Mouse (Mus musculus): ENCODE measurements around the gene Adamts14.
A peak's percentile ranks its signal among the peaks of the same experiment; 100 is the strongest.

The Adamts14 gene

GRCm38 (mm10) chr10:61273081-61273843, at the start of gene Adamts14:
TSS of gene Adamts14 (minus strand) at chr10:61273438.
- DNase-seq (ENCODE audit: inconsistent ontology term): peak; percentile 56

DNA sequence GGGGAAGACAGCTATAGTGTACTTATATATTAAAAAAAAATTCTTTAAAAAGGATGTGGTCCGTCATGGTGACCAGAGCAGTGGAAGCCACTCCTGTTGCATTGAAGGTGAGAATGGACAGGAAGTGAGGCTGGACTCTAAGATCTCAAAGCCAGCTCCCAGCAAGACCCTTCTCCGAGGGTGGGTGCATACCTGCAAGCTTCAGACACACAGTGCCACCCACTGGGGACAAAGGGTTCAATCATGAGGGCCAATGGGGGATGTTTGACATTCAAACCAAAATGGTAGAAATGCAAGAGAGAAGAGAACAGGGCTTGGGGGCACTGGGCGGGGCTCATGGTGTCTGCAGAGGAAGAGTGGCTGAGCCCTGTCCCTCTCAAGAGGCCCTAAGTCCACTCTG, 45.3 kb upstream of the Adamts14 start:
- DNase-seq (ENCODE audit: inconsistent ontology term): no peak

DNA sequence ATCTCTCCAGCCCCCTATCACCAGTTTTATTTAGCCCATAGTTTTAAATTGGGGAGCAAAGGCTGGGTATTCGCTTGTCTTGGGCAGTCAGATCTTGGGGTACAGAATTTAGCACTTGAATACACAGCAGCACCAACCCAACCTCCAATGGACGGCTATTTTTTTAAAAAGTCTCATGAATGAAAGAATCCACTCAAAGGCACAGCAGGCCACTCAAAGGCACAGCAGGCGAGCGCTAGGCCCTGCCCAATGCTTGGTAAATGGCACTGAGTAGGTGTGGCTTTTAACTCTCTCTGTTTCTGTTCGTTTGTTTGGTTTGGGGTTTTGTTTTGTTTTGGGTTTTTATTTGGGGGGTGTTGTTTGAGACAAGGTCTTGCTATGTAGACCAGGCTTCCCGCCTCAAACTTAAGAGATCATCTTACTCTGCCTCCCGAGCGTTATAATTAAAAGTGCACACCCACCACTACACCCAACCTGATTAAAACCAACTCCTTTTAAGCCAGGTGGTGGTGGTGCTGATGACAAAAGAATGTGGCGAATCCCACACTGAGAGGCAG, 42.2 kb upstream of the Adamts14 start:
- DNase-seq (ENCODE audit: inconsistent ontology term): no peak

DNA sequence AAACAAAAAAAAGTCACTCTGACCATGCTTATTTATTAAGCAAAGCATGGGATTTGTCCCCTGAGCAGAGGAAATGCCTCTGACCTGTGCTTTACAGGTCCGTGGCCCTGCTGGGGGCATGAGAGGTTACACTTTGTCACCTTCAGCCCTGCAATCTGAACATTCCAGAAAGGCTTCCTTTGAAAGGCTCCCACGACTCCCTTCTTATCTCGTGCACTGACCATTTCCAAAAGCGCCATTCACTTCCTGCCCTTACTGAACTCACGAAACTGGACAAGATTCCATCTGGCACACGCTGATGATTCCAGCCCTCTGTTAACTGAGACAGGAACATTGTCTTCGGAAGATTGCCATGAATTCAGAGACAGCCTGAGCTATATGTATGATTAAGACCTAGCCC, 40.5 kb upstream of the Adamts14 start:
- no peak for DNase-seq (ENCODE audit: inconsistent ontology term)

- DNase-seq (ENCODE audit: inconsistent ontology term): no peak
These were observed 39.5 kb upstream of the Adamts14 start for GRCm38 (mm10) chr10:61312754-61313153.

- DNase-seq (ENCODE audit: inconsistent ontology term): no peak
These were observed 38.9 kb upstream of the Adamts14 start for GRCm38 (mm10) chr10:61312159-61312558.

DNA sequence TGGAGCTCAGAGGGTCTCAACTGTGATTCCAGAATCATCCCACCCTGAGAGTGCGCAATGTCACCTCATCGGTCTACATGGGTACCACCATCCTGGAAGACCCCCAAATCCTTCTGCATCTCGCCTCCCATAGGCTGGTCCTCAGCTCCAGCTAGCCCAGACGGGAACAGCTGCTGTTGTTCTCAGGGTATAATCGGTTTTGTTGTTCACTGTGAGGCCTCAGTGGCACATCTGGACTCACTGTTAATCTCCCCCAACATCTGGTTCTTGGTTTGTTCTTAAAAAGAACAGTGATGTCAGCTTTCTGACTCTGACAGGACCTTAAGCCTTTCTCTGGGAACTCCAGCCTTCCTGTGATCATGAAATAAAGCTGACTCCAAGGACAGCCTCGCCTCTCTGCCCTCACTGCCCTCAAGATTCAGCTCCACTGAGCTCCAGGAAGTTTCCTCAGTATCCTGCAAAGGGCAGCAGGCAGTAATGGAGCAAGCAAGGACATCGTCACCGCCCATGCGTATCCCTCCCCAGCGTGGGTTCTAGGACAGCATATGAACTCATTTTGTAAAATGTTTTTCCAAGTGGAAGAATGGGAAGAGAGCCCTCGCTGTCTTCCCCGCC, 35.6 kb upstream of the Adamts14 start:
- no peak for DNase-seq (ENCODE audit: inconsistent ontology term)

- DNase-seq (ENCODE audit: inconsistent ontology term): no peak
These were observed 32.8 kb upstream of the Adamts14 start for GRCm38 (mm10) chr10:61305928-61306590.

DNA sequence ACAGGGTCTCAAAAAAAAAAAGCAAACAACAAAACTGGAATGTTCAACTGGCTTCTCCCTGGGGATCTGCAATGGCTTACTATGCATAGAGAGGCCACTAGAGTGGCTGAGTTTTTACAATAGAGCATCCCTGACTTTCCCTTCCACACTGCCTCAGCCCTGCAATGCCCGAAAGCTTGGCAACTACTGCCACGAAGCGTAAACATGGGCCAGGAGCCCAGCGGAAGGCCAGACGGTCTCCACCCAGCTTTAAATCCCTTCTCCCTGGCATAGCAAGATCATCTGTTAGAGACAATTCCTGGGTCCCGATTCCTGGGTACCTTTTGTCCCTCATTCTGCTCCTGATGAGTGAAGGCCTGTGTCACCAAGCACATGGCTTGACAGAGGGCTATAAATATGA, 30.8 kb upstream of the Adamts14 start:
- no peak for DNase-seq (ENCODE audit: inconsistent ontology term)

DNA sequence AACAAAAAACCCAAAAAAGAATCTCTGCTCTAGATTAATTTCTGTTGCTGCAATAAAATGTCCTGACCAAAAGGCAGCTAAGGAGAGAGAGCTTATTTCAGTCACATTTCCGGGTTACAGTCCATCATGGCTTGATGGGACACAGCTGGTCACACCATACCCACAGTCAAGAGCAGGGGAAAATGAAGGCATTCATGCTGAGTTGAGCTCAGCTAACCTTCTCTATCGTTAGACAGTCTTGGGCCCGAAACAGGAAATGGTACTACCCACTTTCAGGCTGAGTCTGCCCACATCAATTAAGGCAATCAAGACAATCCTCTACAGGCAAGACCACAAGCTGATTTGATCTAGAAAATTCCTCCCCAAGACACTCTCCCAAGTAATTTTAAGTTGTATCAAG, 27.8 kb upstream of the Adamts14 start:
- DNase-seq (ENCODE audit: inconsistent ontology term): no peak

DNA sequence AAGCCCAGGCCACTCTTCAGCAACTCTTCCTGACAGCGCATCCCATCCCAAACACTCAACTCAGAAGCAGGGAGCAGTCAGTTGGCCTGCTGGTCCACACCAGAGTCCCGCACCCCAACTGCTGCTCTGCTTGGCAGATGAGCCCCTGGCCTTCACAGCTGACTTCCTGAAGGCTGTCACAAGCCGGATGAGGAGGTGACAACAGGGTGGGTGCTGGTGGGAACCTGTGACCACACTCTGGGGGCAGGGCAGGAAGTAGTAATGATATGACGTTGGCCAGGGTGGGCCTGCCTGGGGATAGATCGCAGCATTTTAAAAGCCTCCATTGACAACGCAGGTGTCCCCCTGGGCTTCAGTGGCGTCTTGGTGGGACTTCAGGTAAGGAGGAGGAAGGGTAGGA, 24.2 kb upstream of the Adamts14 start, which contains the start of gene Prf1:
Gene Prf1 (plus strand): TSS at position 357 of the 400 bp plus-strand sequence.
- DNase-seq (ENCODE audit: inconsistent ontology term): no peak

GRCm38 (mm10) chr10:61296713-61297445, 23.6 kb upstream of the Adamts14 start:
- no peak for DNase-seq (ENCODE audit: inconsistent ontology term)

DNA sequence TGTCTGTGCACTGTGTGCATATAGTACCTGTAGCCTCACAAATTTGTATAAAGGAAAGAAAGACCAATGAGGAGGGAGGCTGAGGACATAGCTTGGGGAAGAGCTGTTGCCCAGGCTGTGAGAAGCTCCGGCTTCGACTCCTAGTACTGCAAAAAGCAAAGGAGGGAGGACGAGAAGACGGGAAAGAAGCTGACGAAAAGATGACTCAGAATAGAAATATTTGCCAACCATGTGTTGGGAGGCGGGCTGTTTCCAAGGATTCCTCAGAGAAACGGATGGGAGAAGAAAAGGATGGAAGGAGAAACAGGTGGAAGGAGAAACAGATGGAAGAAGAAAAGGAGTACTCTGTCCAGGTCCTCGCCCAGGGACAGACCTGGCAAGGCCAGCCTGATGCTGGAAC, 21.0 kb upstream of the Adamts14 start:
- DNase-seq (ENCODE audit: inconsistent ontology term): no peak

DNA sequence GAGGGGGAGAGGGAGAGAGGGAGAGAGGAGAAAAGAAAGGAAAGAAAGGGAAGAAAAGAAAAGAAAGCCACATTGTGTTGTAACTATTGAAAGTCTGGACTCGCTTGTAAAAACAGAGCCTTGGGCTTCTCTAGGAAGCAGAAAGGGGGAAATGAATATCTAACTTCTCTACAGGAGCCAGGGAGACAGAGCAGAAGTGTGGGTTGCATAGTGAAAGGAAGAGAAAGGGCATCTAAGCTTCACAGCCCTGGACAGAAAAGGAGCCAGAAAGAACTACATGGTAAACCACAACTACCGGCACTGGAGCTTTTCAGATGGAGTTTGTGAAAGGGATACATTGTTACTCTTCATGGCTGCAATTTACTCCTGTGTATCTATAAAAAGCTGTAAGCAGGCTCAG, 17.2 kb upstream of the Adamts14 start:
- no peak for DNase-seq (ENCODE audit: inconsistent ontology term)

- DNase-seq (ENCODE audit: inconsistent ontology term): no peak
These were observed 16.8 kb upstream of the Adamts14 start for GRCm38 (mm10) chr10:61290016-61290415.

DNA sequence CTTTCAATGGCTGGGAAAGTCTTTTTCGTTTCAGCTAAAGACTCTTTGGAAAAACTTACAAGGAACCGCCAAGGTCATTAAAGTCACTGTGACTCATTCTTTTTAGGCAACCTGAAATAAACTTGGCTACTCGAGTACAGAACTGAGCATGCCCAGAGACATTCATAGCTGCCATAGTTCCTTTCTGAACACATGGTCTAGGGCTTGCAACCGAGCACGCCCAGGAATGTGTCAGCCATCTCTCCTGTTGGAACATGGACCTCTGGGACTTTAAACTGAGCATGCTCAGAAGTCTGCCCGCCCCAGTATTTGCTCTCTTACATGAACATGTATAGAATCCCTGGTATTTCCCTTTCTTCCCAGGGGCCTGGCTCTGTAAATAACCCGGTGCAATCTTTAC, 13.0 kb upstream of the Adamts14 start:
- DNase-seq (ENCODE audit: inconsistent ontology term): peak; percentile 7

GRCm38 (mm10) chr10:61285271-61285670, 12.0 kb upstream of the Adamts14 start:
- peak; percentile 77 for DNase-seq (ENCODE audit: inconsistent ontology term)

- DNase-seq (ENCODE audit: inconsistent ontology term): no peak
These were observed 11.1 kb upstream of the Adamts14 start for GRCm38 (mm10) chr10:61284309-61284708.

GRCm38 (mm10) chr10:61281115-61281514, 7.9 kb upstream of the Adamts14 start:
- DNase-seq (ENCODE audit: inconsistent ontology term): no peak

DNA sequence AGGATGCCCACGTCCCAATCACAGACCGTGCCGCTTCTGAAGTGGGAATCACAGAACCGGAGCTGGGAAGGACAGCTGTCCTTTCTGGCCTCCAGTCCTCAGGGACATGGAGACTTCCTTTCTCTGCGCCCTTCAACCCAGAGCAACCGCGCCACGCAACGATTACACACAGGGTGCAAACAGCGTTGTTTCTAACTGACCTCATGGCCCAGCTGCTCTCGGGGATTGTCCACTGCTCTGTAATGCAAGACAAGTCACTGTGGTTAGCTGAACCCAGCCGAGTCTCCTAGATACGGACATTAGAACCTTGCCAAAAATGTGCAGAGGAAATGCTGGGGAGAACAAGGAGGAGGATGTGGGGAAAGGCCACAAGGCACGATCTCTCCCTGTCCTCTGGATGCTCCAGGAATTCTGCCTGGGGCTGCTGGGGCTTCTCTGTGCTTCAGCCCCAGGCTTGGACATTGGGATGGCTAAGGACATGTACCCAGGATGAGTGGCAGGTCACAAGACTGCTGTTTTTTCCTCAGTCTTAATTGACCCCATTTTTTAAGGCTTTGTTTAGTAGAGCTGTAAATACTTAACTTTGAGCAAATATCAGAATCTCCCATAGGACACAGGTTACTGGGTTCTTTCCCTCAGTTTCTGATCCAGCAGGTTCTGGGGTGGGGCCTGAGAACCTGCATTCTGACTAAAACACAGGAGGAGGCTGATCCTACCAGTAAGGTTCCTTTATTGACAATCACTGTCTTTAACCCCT, 4.9 kb upstream of the Adamts14 start:
- peak; percentile 88 for DNase-seq (ENCODE audit: inconsistent ontology term)

- no peak for DNase-seq (ENCODE audit: inconsistent ontology term)
These were observed 3.8 kb upstream of the Adamts14 start for GRCm38 (mm10) chr10:61277051-61277450.

Data from Muller cell, postnatal 12 days (primary cell).